Mouse (Mus musculus) forebrain, embryonic 16.5 days (tissue): ENCODE measurements around the gene Ssh2. TPM values are rescaled to one million over a fixed set of nuclear protein-coding genes. Genes with fewer than 3 reads are reported as not detected.

Experiments used
- ATAC-seq: fragments of 200-750 bp; cut with Nextera tagmentation; 2 replicates; pipeline ENCODE4 v1.8.0; 2017; ENCODE audit warnings: mild to moderate bottlenecking, moderate library complexity
- H3K27ac ChIP-seq: fragments of 300-500 bp; sonication (generic); 2 replicates; pipeline ENCODE4 v1.5.1; 2014; ENCODE audit warnings: low read length, control low read depth
- H3K27me3 ChIP-seq: fragments of 300-500 bp; sonication (generic); replicated peaks from 2 replicates; pipeline ENCODE4 v1.6.1; 2014; ENCODE audit warnings: low read length; ENCODE audit not compliant: control insufficient read depth, insufficient read depth
- H3K36me3 ChIP-seq: fragments of 300-500 bp; sonication (generic); 2 replicates; pipeline ENCODE4 v1.6.1; 2014; ENCODE audit not compliant: control insufficient read depth, insufficient read depth
- H3K4me1 ChIP-seq: fragments of 300-500 bp; sonication (generic); replicated peaks from 2 replicates; pipeline ENCODE4 v1.6.1; 2014; ENCODE audit warnings: low read length; ENCODE audit not compliant: control insufficient read depth, insufficient read depth
- H3K4me2 ChIP-seq: fragments of 300-500 bp; sonication (generic); 2 replicates; pipeline ENCODE4 v1.6.1; 2014; ENCODE audit warnings: mild to moderate bottlenecking, low read length, control low read depth
- H3K4me3 ChIP-seq: fragments of 300-500 bp; sonication (generic); replicated peaks from 2 replicates; pipeline ENCODE4 v1.5.1; 2014; ENCODE audit warnings: mild to moderate bottlenecking, low read length, control low read depth
- H3K9ac ChIP-seq: fragments of 300-500 bp; sonication (generic); replicated peaks from 2 replicates; pipeline ENCODE4 v1.6.1; 2014; ENCODE audit warnings: low read depth, low read length, control low read depth
- H3K9me3 ChIP-seq: fragments of 300-500 bp; sonication (generic); 2 replicates; pipeline ENCODE4 v1.6.1; 2016; ENCODE audit warnings: low read length; ENCODE audit not compliant: control insufficient read depth
- WGBS: fragments of 180-500 bp; shearing (Covaris S2); extraction: QIAGEN DNeasy Blood & Tissue Kit; methylation state at CpG from one replicate; pipeline ENCODE4 v1.1.7; 2014; 5-methylcytosine and 5-hydroxymethylcytosine counted together
- polyA plus RNA-seq: library from polyadenylated mRNA; unstranded; fragments of >200 nt; fragmentation: Nextera tagmentation; extraction: Ambion mirVana; gene quantifications from 2 replicates; pipeline ENCODE4 v1.2.1, GENCODE M21; 2015

The Ssh2 gene
- polyA plus RNA-seq, 1 experiment from 2014 or later, result 22.1 TPM

GRCm38 (mm10) chr11:77467784-77468183 is 251.7 kb downstream of the Ssh2 start:
- WGBS, result 13% methylated on average over 20 of the region's 20 CpGs
- H3K4me2 ChIP-seq, result no peak overlapping the region
- peak; percentile 51 for ATAC-seq
- H3K4me1 ChIP-seq, result peaks cover 11% of the 10 kb centered on the region
- no peak overlapping the region for H3K27ac ChIP-seq
- H3K36me3 ChIP-seq, result peaks cover 19% of the 10 kb centered on the region
- H3K9ac ChIP-seq, result no peak overlapping the region
- peaks cover 38% of the 10 kb centered on the region for H3K27me3 ChIP-seq
- H3K4me3 ChIP-seq, result no peak overlapping the region
- H3K9me3 ChIP-seq, result no peaks in the 10 kb centered on the region

- Histone ChIP-seq H3K27ac (no peak overlapping the region), H3K9ac (no peak overlapping the region), H3K4me1 (peaks cover 8% of the 10 kb centered on the region), H3K36me3 (peaks cover 19% of the 10 kb centered on the region), H3K27me3 (peaks cover 33% of the 10 kb centered on the region), H3K4me2 (no peak overlapping the region), H3K9me3 (no peaks in the 10 kb centered on the region), H3K4me3 (no peak overlapping the region)
- ATAC-seq, result no peak
- WGBS, result 78% methylated on average over 9 of the region's 9 CpGs
Measured at GRCm38 (mm10) chr11:77468397-77468796, 252.3 kb downstream of the Ssh2 start.

GRCm38 (mm10) chr11:77471407-77471806 is 255.3 kb downstream of the Ssh2 start:
- Histone ChIP-seq H3K9ac (no peak overlapping the region), H3K27me3 (peaks cover 13% of the 10 kb centered on the region), H3K4me2 (no peak overlapping the region), H3K4me1 (peaks cover 8% of the 10 kb centered on the region), H3K4me3 (no peak overlapping the region), H3K9me3 (no peaks in the 10 kb centered on the region), H3K27ac (no peak overlapping the region), H3K36me3 (peaks cover 28% of the 10 kb centered on the region)
- WGBS, result 72% methylated on average over 29 of the region's 29 CpGs
- ATAC-seq, result no peak

GRCm38 (mm10) chr11:77472775-77473174 is 256.7 kb downstream of the Ssh2 start:
- no peak for ATAC-seq
- Histone ChIP-seq H3K4me1 (peaks cover 2% of the 10 kb centered on the region; the same call in 1 of the 2 replicates), H3K36me3 (peaks cover 30% of the 10 kb centered on the region), H3K27ac (no peak overlapping the region), H3K9me3 (no peaks in the 10 kb centered on the region), H3K27me3 (peaks cover 1% of the 10 kb centered on the region), H3K4me2 (no peak overlapping the region), H3K4me3 (no peak overlapping the region), H3K9ac (no peak overlapping the region)
- 93% methylated on average over 16 of the region's 16 CpGs for WGBS

GRCm38 (mm10) chr11:77476216-77476615 is 260.1 kb downstream of the Ssh2 start:
- Histone ChIP-seq H3K9ac (no peak overlapping the region), H3K27me3 (no peaks in the 10 kb centered on the region), H3K9me3 (no peaks in the 10 kb centered on the region), H3K4me2 (no peak overlapping the region), H3K4me1 (peaks cover under 1% of the 10 kb centered on the region; the same call in 1 of the 2 replicates), H3K27ac (no peak overlapping the region), H3K36me3 (peaks cover 24% of the 10 kb centered on the region), H3K4me3 (no peak overlapping the region)
- ATAC-seq, result no peak
- 94% methylated on average over 14 of the region's 14 CpGs for WGBS

GRCm38 (mm10) chr11:77476895-77477294 is 260.8 kb downstream of the Ssh2 start:
- H3K9me3 ChIP-seq, result no peaks in the 10 kb centered on the region
- ATAC-seq, result no peak
- no peak overlapping the region for H3K9ac ChIP-seq
- no peak overlapping the region for H3K4me2 ChIP-seq
- H3K36me3 ChIP-seq, result peaks cover 19% of the 10 kb centered on the region
- H3K4me1 ChIP-seq, result peaks cover 5% of the 10 kb centered on the region; the same call in 1 of the 2 replicates
- 94% methylated on average over 6 of the region's 6 CpGs for WGBS
- no peak overlapping the region for H3K27ac ChIP-seq
- no peak overlapping the region for H3K4me3 ChIP-seq
- no peaks in the 10 kb centered on the region for H3K27me3 ChIP-seq

- Histone ChIP-seq H3K4me2 (no peak overlapping the region), H3K27ac (no peak overlapping the region), H3K36me3 (no peaks in the 10 kb centered on the region), H3K27me3 (no peaks in the 10 kb centered on the region), H3K9ac (no peak overlapping the region), H3K9me3 (no peaks in the 10 kb centered on the region), H3K4me1 (peaks cover 53% of the 10 kb centered on the region), H3K4me3 (no peak overlapping the region)
- WGBS, result 85% methylated on average over 3 of the region's 3 CpGs
- ATAC-seq, result no peak
Measured at GRCm38 (mm10) chr11:77483043-77483442, 267.0 kb downstream of the Ssh2 start.

GRCm38 (mm10) chr11:77483510-77484255 is 267.6 kb downstream of the Ssh2 start:
- Histone ChIP-seq H3K27ac (no peak overlapping the region), H3K9me3 (no peaks in the 10 kb centered on the region), H3K4me1 (peaks cover 58% of the 10 kb centered on the region), H3K4me3 (no peak overlapping the region), H3K27me3 (no peaks in the 10 kb centered on the region), H3K36me3 (no peaks in the 10 kb centered on the region), H3K9ac (no peak overlapping the region), H3K4me2 (no peak overlapping the region)
- 84% methylated on average over 11 of the region's 11 CpGs for WGBS
- no peak for ATAC-seq

GRCm38 (mm10) chr11:77485229-77485628 is 269.1 kb downstream of the Ssh2 start:
- no peak for ATAC-seq
- Histone ChIP-seq H3K4me2 (peak overlapping the region; percentile 4; the same call in 1 of the 2 replicates), H3K27me3 (no peaks in the 10 kb centered on the region), H3K9ac (no peak overlapping the region), H3K4me1 (peaks cover 61% of the 10 kb centered on the region), H3K9me3 (no peaks in the 10 kb centered on the region), H3K36me3 (no peaks in the 10 kb centered on the region), H3K4me3 (no peak overlapping the region), H3K27ac (0 out of 2 replicates have a peak overlapping the region, but pooled peaks have one; percentile 8)
- 26% methylated on average over 6 of the region's 6 CpGs for WGBS
